Mouse (Mus musculus) hindbrain, embryonic 14.5 days (tissue): ENCODE data around the gene Sord. TPM values are rescaled to one million over a fixed set of nuclear protein-coding genes. Genes with fewer than 3 reads are reported as not detected.

Experiments used
- ATAC-seq: fragments of 200-750 bp; cut with Nextera tagmentation; 2 replicates; pipeline ENCODE4 v1.8.0; 2017; ENCODE audit warnings: moderate number of reproducible peaks, mild to moderate bottlenecking, moderate TSS enrichment, moderate library complexity; ENCODE audit not compliant: low FRiP score
- DNase-seq: peaks from one replicate; pipeline ENCODE4 v3.0.0-alpha.2; 2015; ENCODE audit warnings: low spot score
- H3K27ac ChIP-seq: fragments of 300-500 bp; sonication (generic); 2 replicates; pipeline ENCODE4 v1.5.1; 2014; ENCODE audit warnings: mild to moderate bottlenecking, moderate library complexity
- H3K27me3 ChIP-seq: fragments of 300-500 bp; sonication (generic); 2 replicates; pipeline ENCODE4 v1.6.1; 2014; ENCODE audit warnings: mild to moderate bottlenecking, low read length, mixed read lengths; ENCODE audit not compliant: control insufficient read depth, insufficient read depth
- H3K36me3 ChIP-seq: fragments of 300-500 bp; sonication (generic); replicated peaks from 2 replicates; pipeline ENCODE4 v1.6.1; 2014; ENCODE audit not compliant: control insufficient read depth, insufficient read depth
- H3K4me1 ChIP-seq: fragments of 300-500 bp; sonication (generic); replicated peaks from 2 replicates; pipeline ENCODE4 v1.6.1; 2014; ENCODE audit warnings: antibody characterized with exemption, low read length, mixed read lengths; ENCODE audit not compliant: control insufficient read depth, insufficient read depth
- H3K4me2 ChIP-seq: fragments of 300-500 bp; sonication (generic); replicated peaks from 2 replicates; pipeline ENCODE4 v1.6.1; 2014; ENCODE audit warnings: mild to moderate bottlenecking, moderate library complexity
- H3K4me3 ChIP-seq: fragments of 300-500 bp; sonication (generic); replicated peaks from 2 replicates; pipeline ENCODE4 v1.5.1; 2014; ENCODE audit warnings: mild to moderate bottlenecking, low read length
- H3K9ac ChIP-seq: fragments of 300-500 bp; sonication (generic); 2 replicates; pipeline ENCODE4 v1.6.1; 2014
- H3K9me3 ChIP-seq: fragments of 300-500 bp; sonication (generic); 2 replicates; pipeline ENCODE4 v1.6.1; 2016; ENCODE audit warnings: low read length; ENCODE audit not compliant: control insufficient read depth
- WGBS: fragments of 180-500 bp; shearing (Covaris S2); extraction: QIAGEN DNeasy Blood & Tissue Kit; methylation state at CpG from one replicate; pipeline ENCODE4 v1.1.7; 2014; 5-methylcytosine and 5-hydroxymethylcytosine counted together
- polyA plus RNA-seq: library from polyadenylated mRNA; unstranded; fragments of >200 nt; fragmentation: Nextera tagmentation; extraction: Ambion mirVana; gene quantifications from 2 replicates; pipeline ENCODE4 v1.2.1, GENCODE M21; 2014

The Sord gene
- polyA plus RNA-seq, 1 experiment from 2014 or later, result 25.6 TPM

GRCm38 (mm10) chr2:122233759-122234557 lies 591 bp upstream of the Sord start:
- no peaks in the 10 kb centered on the region for H3K36me3 ChIP-seq
- H3K4me1 ChIP-seq, result peaks cover 6% of the 10 kb centered on the region; the same call in 1 of the 2 replicates
- H3K27ac ChIP-seq, result peak overlapping the region; percentile 68
- peak; percentile 59 for ATAC-seq
- peak overlapping the region; percentile 54 for H3K9ac ChIP-seq
- peak overlapping the region; percentile 50 for H3K4me3 ChIP-seq
- peak overlapping the region; percentile 89 for H3K4me2 ChIP-seq
- DNase-seq, result peak; percentile 65
- 6% methylated on average over 26 of the region's 26 CpGs for WGBS
- no peaks in the 10 kb centered on the region for H3K9me3 ChIP-seq
- H3K27me3 ChIP-seq, result no peaks in the 10 kb centered on the region

GRCm38 (mm10) chr2:122235425-122235824 lies 876 bp downstream of the Sord start:
- ATAC-seq (no peak), DNase-seq (no peak)
- H3K27me3 ChIP-seq, result no peaks in the 10 kb centered on the region
- no peaks in the 10 kb centered on the region for H3K9me3 ChIP-seq
- H3K27ac ChIP-seq, result no peak overlapping the region
- H3K9ac ChIP-seq, result peak overlapping the region; percentile 54; the same call in 1 of the 2 replicates
- H3K4me2 ChIP-seq, result peak overlapping the region; percentile 89
- no peaks in the 10 kb centered on the region for H3K36me3 ChIP-seq
- WGBS, result 83% methylated on average over 2 of the region's 2 CpGs
- H3K4me1 ChIP-seq, result peaks cover 6% of the 10 kb centered on the region; the same call in 1 of the 2 replicates
- H3K4me3 ChIP-seq, result peak overlapping the region; percentile 50

DNA sequence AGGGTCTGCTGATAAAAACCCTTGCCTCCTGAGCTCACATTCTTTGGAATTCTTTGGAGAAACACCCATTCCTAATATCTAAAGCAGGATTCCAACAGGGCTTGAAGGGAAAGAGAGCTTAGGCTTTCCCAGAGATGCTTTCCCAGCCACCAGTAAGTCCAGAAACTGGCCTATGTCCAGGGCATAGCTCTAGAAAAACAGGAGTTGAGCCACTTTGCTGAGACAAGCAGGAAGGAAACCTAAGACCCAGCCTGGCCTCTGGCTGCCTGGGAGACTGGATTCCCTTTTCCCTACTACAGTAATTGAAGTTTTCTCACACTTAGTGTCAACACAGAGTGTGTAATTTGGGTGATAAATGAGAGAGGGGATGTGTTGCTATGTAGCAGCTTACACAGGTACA lies 1.8 kb downstream of the Sord start:
- ATAC-seq, result no peak
- Histone ChIP-seq H3K9ac (no peak overlapping the region), H3K9me3 (no peaks in the 10 kb centered on the region), H3K27ac (no peak overlapping the region), H3K36me3 (no peaks in the 10 kb centered on the region), H3K4me3 (no peak overlapping the region), H3K4me1 (peaks cover 6% of the 10 kb centered on the region; the same call in 1 of the 2 replicates), H3K27me3 (no peaks in the 10 kb centered on the region), H3K4me2 (no peak overlapping the region)
- no peak for DNase-seq

- no peak overlapping the region for H3K4me3 ChIP-seq
- H3K4me1 ChIP-seq, result peaks cover 6% of the 10 kb centered on the region; the same call in 1 of the 2 replicates
- no peak overlapping the region for H3K4me2 ChIP-seq
- ATAC-seq (no peak), DNase-seq (no peak)
- H3K36me3 ChIP-seq, result no peaks in the 10 kb centered on the region
- H3K27ac ChIP-seq, result no peak overlapping the region
- 92% methylated on average over 2 of the region's 2 CpGs for WGBS
- H3K9me3 ChIP-seq, result no peaks in the 10 kb centered on the region
- H3K27me3 ChIP-seq, result no peaks in the 10 kb centered on the region
- H3K9ac ChIP-seq, result no peak overlapping the region
These were observed 3.4 kb downstream of the Sord start for GRCm38 (mm10) chr2:122237891-122238470.

DNA sequence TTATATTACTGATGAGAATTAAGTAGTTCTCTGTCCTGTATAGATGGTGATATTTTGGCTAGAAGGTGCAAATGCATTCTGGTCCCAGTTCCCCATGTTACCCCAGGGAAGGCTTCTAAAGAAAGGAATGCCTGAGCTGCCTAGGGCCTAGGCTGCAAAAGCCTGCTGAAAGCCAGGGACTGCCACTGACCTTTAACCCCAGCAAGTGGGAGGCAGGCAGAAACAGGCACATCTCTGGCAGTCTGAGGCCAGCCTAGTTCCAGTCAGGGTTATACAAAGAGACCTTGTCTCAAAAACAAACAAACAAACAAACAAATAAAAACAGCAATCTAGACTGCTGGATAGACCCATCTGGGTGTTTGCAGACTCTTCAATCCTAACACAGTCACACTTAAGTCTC lies 6.2 kb downstream of the Sord start:
- no peak for ATAC-seq
- H3K36me3 ChIP-seq, result no peaks in the 10 kb centered on the region

DNA sequence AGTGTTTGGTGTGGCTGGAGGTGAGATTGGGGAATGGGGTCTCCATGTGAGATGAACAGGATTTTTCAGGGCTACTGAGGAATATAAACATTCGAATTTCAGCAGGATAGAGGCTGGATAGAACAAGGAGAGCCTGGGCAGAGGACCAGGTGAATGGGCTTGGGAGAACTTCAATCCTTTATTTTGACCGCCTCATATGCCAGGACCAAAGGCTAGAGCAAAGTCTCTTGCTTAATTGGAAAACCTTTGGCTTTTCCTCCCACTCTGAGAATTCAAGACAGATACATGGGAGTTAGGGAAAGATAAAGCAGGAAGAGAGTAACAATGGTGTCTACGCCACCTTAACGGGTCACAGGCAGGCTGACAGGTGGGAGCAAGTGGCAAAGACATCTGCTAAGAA lies 6.7 kb downstream of the Sord start:
- WGBS, result 95% methylated on average over 4 of the region's 4 CpGs
- no peak for ATAC-seq

More for the DNA sequence above, 6.2 kb downstream of the Sord start:
- no peak overlapping the region for H3K4me2 ChIP-seq
- DNase-seq, result no peak
- H3K4me1 ChIP-seq, result no peaks in the 10 kb centered on the region
- H3K27ac ChIP-seq, result no peak overlapping the region
- H3K27me3 ChIP-seq, result no peaks in the 10 kb centered on the region
- H3K9me3 ChIP-seq, result no peaks in the 10 kb centered on the region
- no peak overlapping the region for H3K4me3 ChIP-seq
- no peak overlapping the region for H3K9ac ChIP-seq

DNA sequence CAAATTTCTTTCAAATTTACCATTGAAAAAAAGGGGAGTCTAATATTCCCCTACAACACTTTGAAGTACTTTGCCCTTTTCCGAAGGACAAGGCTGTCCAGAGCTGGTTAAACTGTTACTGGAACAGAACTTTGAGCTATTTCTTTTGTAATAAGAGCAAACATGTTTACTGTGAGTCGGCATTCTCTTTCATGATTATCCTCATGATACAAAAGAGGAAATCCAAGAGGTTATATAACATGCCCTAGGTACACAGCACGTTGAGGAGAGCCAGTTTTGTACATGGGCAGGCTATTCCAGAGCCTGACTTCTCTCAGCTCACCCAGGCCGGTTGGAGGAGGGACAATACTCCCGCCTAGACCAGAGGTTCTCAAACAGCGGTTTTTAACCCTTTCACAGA lies 7.4 kb downstream of the Sord start:
- H3K36me3 ChIP-seq, result no peaks in the 10 kb centered on the region
- no peaks in the 10 kb centered on the region for H3K27me3 ChIP-seq
- no peak for ATAC-seq
- no peak overlapping the region for H3K9ac ChIP-seq
- no peak for DNase-seq
- no peak overlapping the region for H3K4me3 ChIP-seq
- no peak overlapping the region for H3K27ac ChIP-seq
- H3K4me2 ChIP-seq, result no peak overlapping the region
- WGBS, result 73% methylated on average over 6 of the region's 6 CpGs
- no peaks in the 10 kb centered on the region for H3K9me3 ChIP-seq
- no peaks in the 10 kb centered on the region for H3K4me1 ChIP-seq

More for the DNA sequence above, 6.7 kb downstream of the Sord start:
- Histone ChIP-seq H3K9ac (no peak overlapping the region), H3K4me3 (no peak overlapping the region), H3K4me2 (no peak overlapping the region), H3K4me1 (no peaks in the 10 kb centered on the region), H3K9me3 (no peaks in the 10 kb centered on the region), H3K27ac (no peak overlapping the region), H3K36me3 (no peaks in the 10 kb centered on the region), H3K27me3 (no peaks in the 10 kb centered on the region)
- peak; percentile 9 for DNase-seq

DNA sequence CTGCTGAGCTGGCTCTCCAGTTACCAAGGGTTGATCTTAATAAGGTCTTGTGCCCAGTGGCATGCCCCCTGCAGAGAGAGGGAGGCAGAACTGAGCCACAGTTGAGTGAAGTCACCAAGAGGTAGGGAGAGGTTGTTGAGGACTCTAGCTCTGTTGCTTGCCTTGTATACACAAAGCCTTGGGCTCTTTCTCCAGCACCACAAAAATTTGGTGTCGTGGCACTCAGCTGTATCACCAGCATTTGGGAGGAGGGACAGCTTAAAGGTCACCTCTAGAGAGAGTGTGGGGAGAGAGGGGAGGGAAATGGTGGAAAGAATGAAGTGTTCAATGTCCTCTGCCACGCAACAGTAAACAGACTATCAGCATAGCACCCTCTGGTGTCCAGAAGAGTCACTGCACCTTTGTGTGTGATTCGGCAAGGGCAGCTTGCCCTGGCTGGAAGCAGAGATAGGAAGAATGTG lies 9.2 kb downstream of the Sord start:
- peak; percentile 62; the same call in 1 of the 2 replicates for ATAC-seq
- WGBS, result 4% methylated on average over 3 of the region's 3 CpGs
- no peak overlapping the region for H3K4me2 ChIP-seq

DNA sequence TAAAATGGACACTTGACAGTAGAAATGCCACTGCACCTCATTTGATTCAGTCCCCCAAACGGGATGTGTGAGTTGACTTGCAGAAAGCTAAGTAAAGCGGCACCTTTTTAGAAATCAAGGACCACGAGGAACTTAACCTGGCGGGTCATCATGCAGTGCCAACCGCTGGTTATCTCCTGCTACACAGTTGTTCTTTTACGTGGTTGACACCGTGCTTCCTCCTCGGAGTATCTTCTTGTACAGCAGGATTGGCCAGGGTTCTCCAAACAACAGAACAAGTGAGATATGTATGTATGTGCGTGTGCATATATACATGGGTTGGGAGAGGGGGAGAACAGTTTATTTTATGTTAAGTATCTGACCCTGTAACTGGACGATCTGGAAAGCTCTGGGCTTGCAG lies 13.2 kb downstream of the Sord start:
- Histone ChIP-seq H3K27me3 (no peaks in the 10 kb centered on the region), H3K9me3 (no peaks in the 10 kb centered on the region), H3K4me2 (no peak overlapping the region), H3K4me1 (no peaks in the 10 kb centered on the region), H3K4me3 (no peak overlapping the region), H3K27ac (no peak overlapping the region), H3K36me3 (peaks cover 9% of the 10 kb centered on the region; the same call in 1 of the 2 replicates), H3K9ac (no peak overlapping the region)
- no peak for DNase-seq
- ATAC-seq, result no peak
- whole genome bisulfite sequencing, result 91% methylated on average over 10 of the region's 10 CpGs

More for the DNA sequence above, 9.2 kb downstream of the Sord start:
- no peak overlapping the region for H3K27ac ChIP-seq
- no peaks in the 10 kb centered on the region for H3K9me3 ChIP-seq
- peaks cover 9% of the 10 kb centered on the region; the same call in 1 of the 2 replicates for H3K36me3 ChIP-seq
- no peak overlapping the region for H3K4me3 ChIP-seq
- H3K9ac ChIP-seq, result no peak overlapping the region
- DNase-seq, result peak; percentile 90
- H3K27me3 ChIP-seq, result no peaks in the 10 kb centered on the region
- H3K4me1 ChIP-seq, result no peaks in the 10 kb centered on the region
